Mouse (Mus musculus): ENCODE data around the gene Ing1. TPM values are rescaled to one million over a fixed set of nuclear protein-coding genes. Genes with fewer than 3 reads are reported as not detected.

The Ing1 gene
- polyA plus RNA-seq, 1 experiment from 2014 or later = 56.9 TPM

- WGBS = 90% methylated on average over 4 of the region's 4 CpGs
Measured at GRCm38 (mm10) chr8:11570742-11571141, 15.4 kb downstream of the Ing1 start.

GRCm38 (mm10) chr8:11571950-11572349, 16.6 kb downstream of the Ing1 start:
- no peak overlapping the region for H3K9ac ChIP-seq
- peaks cover 22% of the 10 kb centered on the region for H3K36me3 ChIP-seq
- H3K4me1 ChIP-seq (replicated peaks) = peaks cover 14% of the 10 kb centered on the region; the same call in 1 of the 2 replicates
- H3K4me2 ChIP-seq = no peak overlapping the region
- H3K4me3 ChIP-seq = no peak overlapping the region
- H3K27ac ChIP-seq (replicated peaks) = no peak overlapping the region
- H3K9me3 ChIP-seq = no peaks in the 10 kb centered on the region
- WGBS = 93% methylated on average over 10 of the region's 10 CpGs
- no peaks in the 10 kb centered on the region for H3K27me3 ChIP-seq
- no peak for ATAC-seq (ENCODE audit: low read depth)

More at GRCm38 (mm10) chr8:11570742-11571141, 15.4 kb downstream of the Ing1 start:
- Histone ChIP-seq H3K27ac (replicated peaks) (no peak overlapping the region), H3K4me3 (no peak overlapping the region), H3K9ac (no peak overlapping the region), H3K4me1 (replicated peaks) (peaks cover 11% of the 10 kb centered on the region; the same call in 1 of the 2 replicates), H3K9me3 (no peaks in the 10 kb centered on the region), H3K36me3 (peaks cover 33% of the 10 kb centered on the region), H3K27me3 (no peaks in the 10 kb centered on the region), H3K4me2 (no peak overlapping the region)
- no peak for ATAC-seq (ENCODE audit: low read depth)

- WGBS = 90% methylated on average over 6 of the region's 6 CpGs
- Histone ChIP-seq H3K9me3 (no peaks in the 10 kb centered on the region), H3K4me3 (no peak overlapping the region), H3K4me2 (no peak overlapping the region), H3K36me3 (peaks cover 19% of the 10 kb centered on the region), H3K9ac (no peak overlapping the region), H3K27ac (replicated peaks) (no peak overlapping the region), H3K27me3 (no peaks in the 10 kb centered on the region), H3K4me1 (replicated peaks) (peaks cover 14% of the 10 kb centered on the region; the same call in 1 of the 2 replicates)
- no peak for ATAC-seq (ENCODE audit: low read depth)
Measured at GRCm38 (mm10) chr8:11572428-11572827, 17.1 kb downstream of the Ing1 start.

GRCm38 (mm10) chr8:11574911-11575603, 19.7 kb downstream of the Ing1 start:
- H3K27ac ChIP-seq (replicated peaks) = no peak overlapping the region
- no peak overlapping the region for H3K4me2 ChIP-seq
- H3K9ac ChIP-seq = no peak overlapping the region
- no peak for ATAC-seq (ENCODE audit: low read depth)
- no peaks in the 10 kb centered on the region for H3K9me3 ChIP-seq
- no peaks in the 10 kb centered on the region for H3K36me3 ChIP-seq
- peaks cover 14% of the 10 kb centered on the region; the same call in 1 of the 2 replicates for H3K4me1 ChIP-seq (replicated peaks)
- 85% methylated on average over 9 of the region's 9 CpGs for WGBS
- H3K4me3 ChIP-seq = no peak overlapping the region
- no peaks in the 10 kb centered on the region for H3K27me3 ChIP-seq

GRCm38 (mm10) chr8:11575604-11576384, 20.4 kb downstream of the Ing1 start:
- no peak overlapping the region for H3K9ac ChIP-seq
- no peak; the same call in 1 of the 2 replicates for ATAC-seq (ENCODE audit: low read depth)
- no peak overlapping the region for H3K4me2 ChIP-seq

GRCm38 (mm10) chr8:11585513-11586373, 30.4 kb downstream of the Ing1 start:
- Histone ChIP-seq H3K27ac (replicated peaks) (no peak overlapping the region), H3K9me3 (0 out of 2 replicates have a peak, but pooled peaks cover 9% of the 10 kb centered on the region), H3K9ac (no peak overlapping the region), H3K27me3 (no peaks in the 10 kb centered on the region), H3K4me3 (no peak overlapping the region), H3K4me1 (replicated peaks) (no peaks in the 10 kb centered on the region; the same call in 1 of the 2 replicates), H3K4me2 (no peak overlapping the region), H3K36me3 (no peaks in the 10 kb centered on the region)
- ATAC-seq (ENCODE audit: low read depth) = no peak
- 80% methylated on average over 21 of the region's 21 CpGs for WGBS

More at GRCm38 (mm10) chr8:11575604-11576384, 20.4 kb downstream of the Ing1 start:
- Histone ChIP-seq H3K27me3 (no peaks in the 10 kb centered on the region), H3K36me3 (no peaks in the 10 kb centered on the region), H3K4me3 (no peak overlapping the region), H3K27ac (replicated peaks) (no peak overlapping the region), H3K9me3 (no peaks in the 10 kb centered on the region), H3K4me1 (replicated peaks) (peaks cover 14% of the 10 kb centered on the region; the same call in 1 of the 2 replicates)
- 44% methylated on average over 16 of the region's 16 CpGs for WGBS

- Histone ChIP-seq H3K27ac (replicated peaks) (no peak overlapping the region), H3K27me3 (no peaks in the 10 kb centered on the region), H3K9ac (no peak overlapping the region), H3K4me2 (no peak overlapping the region), H3K4me3 (no peak overlapping the region), H3K36me3 (no peaks in the 10 kb centered on the region), H3K9me3 (0 out of 2 replicates have a peak, but pooled peaks cover 9% of the 10 kb centered on the region), H3K4me1 (replicated peaks) (no peaks in the 10 kb centered on the region; the same call in 1 of the 2 replicates)
- WGBS = 68% methylated on average over 2 of the region's 2 CpGs
- ATAC-seq (ENCODE audit: low read depth) = no peak
Measured at GRCm38 (mm10) chr8:11586374-11586745, 31.0 kb downstream of the Ing1 start.

GRCm38 (mm10) chr8:11591837-11592236, 36.5 kb downstream of the Ing1 start:
- H3K27ac ChIP-seq (replicated peaks) = no peak overlapping the region
- ATAC-seq (ENCODE audit: low read depth) = no peak
- H3K36me3 ChIP-seq = no peaks in the 10 kb centered on the region
- no peak overlapping the region for H3K4me2 ChIP-seq
- no peaks in the 10 kb centered on the region for H3K27me3 ChIP-seq
- no peak overlapping the region for H3K4me3 ChIP-seq
- no peak overlapping the region for H3K9ac ChIP-seq
- 85% methylated on average over 4 of the region's 4 CpGs for WGBS
- H3K9me3 ChIP-seq = no peaks in the 10 kb centered on the region
- no peaks in the 10 kb centered on the region for H3K4me1 ChIP-seq (replicated peaks)

GRCm38 (mm10) chr8:11592296-11592695, 36.9 kb downstream of the Ing1 start:
- 52% methylated on average over 13 of the region's 13 CpGs for WGBS
- H3K36me3 ChIP-seq = no peaks in the 10 kb centered on the region
- H3K4me3 ChIP-seq = no peak overlapping the region
- no peaks in the 10 kb centered on the region for H3K27me3 ChIP-seq
- no peak overlapping the region for H3K4me2 ChIP-seq
- no peak overlapping the region for H3K9ac ChIP-seq
- ATAC-seq (ENCODE audit: low read depth) = no peak
- no peaks in the 10 kb centered on the region for H3K4me1 ChIP-seq (replicated peaks)
- H3K27ac ChIP-seq (replicated peaks) = no peak overlapping the region
- no peaks in the 10 kb centered on the region for H3K9me3 ChIP-seq

- H3K4me3 ChIP-seq = no peak overlapping the region
- no peaks in the 10 kb centered on the region for H3K27me3 ChIP-seq
- no peak for ATAC-seq (ENCODE audit: low read depth)
- H3K27ac ChIP-seq (replicated peaks) = no peak overlapping the region
- no peaks in the 10 kb centered on the region for H3K9me3 ChIP-seq
- no peaks in the 10 kb centered on the region for H3K36me3 ChIP-seq
- no peak overlapping the region for H3K9ac ChIP-seq
- 76% methylated on average over 12 of the region's 12 CpGs for WGBS
- no peaks in the 10 kb centered on the region for H3K4me1 ChIP-seq (replicated peaks)
- H3K4me2 ChIP-seq = no peak overlapping the region
Measured at GRCm38 (mm10) chr8:11593222-11593884, 38.0 kb downstream of the Ing1 start.

GRCm38 (mm10) chr8:11600301-11600951, 45.1 kb downstream of the Ing1 start:
- Histone ChIP-seq H3K36me3 (peaks cover 8% of the 10 kb centered on the region), H3K27me3 (no peaks in the 10 kb centered on the region)
- WGBS = 84% methylated on average over 5 of the region's 5 CpGs

More at GRCm38 (mm10) chr8:11600301-11600951, 45.1 kb downstream of the Ing1 start:
- Histone ChIP-seq H3K27ac (replicated peaks) (no peak overlapping the region), H3K4me2 (no peak overlapping the region), H3K9me3 (no peaks in the 10 kb centered on the region), H3K9ac (no peak overlapping the region), H3K4me3 (no peak overlapping the region), H3K4me1 (replicated peaks) (peaks cover 4% of the 10 kb centered on the region; the same call in 1 of the 2 replicates)
- ATAC-seq (ENCODE audit: low read depth) = no peak
